Mouse (Mus musculus): ENCODE measurements around the gene Tmem229b.
"Not testable (repeated sequence)": the region's sequence is repeated elsewhere in the genome, so short reads cannot be mapped to it uniquely, and the experiment has no call there.

The Tmem229b gene

GRCm38 (mm10) chr12:79007126-79007753, at the start of gene Tmem229b:
Gene Tmem229b, minus strand, starts transcription at chr12:79007627.
- DNase-seq (ENCODE audit: low spot score), result no peak

- no peak for DNase-seq (ENCODE audit: low spot score)
Observed at GRCm38 (mm10) chr12:79055276-79055675, 47.8 kb upstream of the Tmem229b start.

- no peak for DNase-seq (ENCODE audit: low spot score)
Observed at GRCm38 (mm10) chr12:79052073-79052472, 44.6 kb upstream of the Tmem229b start.

DNA sequence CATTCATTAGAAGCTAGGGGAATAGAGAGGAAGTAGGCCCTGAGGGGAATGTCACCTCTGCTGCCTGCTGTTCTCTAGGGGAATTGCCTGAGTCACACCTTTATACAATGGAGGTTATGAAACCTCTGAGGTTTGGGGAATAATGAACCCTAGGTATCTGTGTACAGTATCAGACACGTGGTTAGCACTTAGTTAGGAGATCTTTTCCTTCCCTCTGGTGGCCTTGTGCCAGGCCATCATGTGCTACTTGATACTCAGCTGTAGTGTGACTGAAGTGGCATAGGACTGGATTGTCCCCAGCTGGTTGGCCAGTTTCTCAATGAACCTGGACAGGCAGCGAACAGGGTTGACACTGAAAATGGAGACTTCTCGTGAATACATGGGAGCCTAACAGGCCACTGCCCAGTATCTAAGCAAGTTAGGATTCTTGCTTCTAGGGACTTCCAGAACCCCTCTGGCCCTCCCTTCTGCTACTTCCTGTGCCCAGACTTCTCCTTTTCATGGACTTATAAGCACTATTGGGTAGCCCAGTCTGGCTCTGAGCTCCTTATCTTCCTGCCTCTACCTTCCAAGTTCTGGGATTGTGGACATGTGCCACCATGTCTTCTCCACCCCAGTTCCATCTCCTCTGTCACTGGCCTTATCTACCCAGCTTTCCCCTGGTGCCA, 43.3 kb upstream of the Tmem229b start:
- DNase-seq (ENCODE audit: low spot score), result no peak

GRCm38 (mm10) chr12:79049807-79050206, 42.4 kb upstream of the Tmem229b start:
- DNase-seq (ENCODE audit: low spot score), result no peak

GRCm38 (mm10) chr12:79048898-79049297, 41.5 kb upstream of the Tmem229b start:
- no peak for DNase-seq (ENCODE audit: low spot score)

DNA sequence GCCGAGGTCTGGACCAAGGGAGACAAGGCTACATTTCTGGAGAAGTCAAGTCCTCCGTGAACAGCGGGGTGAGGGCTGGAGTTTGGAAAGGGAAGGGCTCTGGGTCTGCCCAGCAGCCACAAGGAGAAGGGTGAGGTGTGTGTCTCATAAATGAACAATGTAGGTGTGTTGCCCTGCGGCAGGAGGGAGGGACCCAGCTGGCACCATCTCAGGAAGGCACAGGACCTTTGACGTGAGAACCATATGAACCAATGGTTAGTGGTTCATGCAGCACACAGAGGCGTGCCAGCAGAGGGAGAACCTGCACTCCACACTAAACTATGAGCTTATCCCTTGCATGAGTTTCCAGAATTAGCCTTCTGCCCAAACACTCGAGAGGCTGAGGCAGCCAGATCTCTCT, 39.8 kb upstream of the Tmem229b start:
- no peak for DNase-seq (ENCODE audit: low spot score)

DNA sequence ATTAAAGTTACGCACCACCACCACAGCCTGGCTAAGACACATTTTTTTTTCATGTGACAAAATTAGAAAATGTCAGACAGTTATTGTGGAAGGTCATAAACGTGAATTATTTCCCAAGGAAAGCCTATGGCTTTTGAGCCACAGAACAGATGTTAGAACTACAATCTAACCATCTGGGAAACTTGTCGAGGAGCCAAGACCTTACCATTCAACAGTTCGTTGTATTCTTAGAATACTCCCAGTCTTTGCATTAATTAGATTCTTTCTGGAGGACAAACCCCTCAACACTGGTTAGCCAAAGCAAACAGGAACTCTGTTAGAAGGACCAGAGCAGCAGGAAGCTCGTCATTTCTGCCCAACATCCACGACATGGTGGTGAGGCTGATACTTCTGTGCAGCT, 38.7 kb upstream of the Tmem229b start:
- no peak for DNase-seq (ENCODE audit: low spot score)

DNA sequence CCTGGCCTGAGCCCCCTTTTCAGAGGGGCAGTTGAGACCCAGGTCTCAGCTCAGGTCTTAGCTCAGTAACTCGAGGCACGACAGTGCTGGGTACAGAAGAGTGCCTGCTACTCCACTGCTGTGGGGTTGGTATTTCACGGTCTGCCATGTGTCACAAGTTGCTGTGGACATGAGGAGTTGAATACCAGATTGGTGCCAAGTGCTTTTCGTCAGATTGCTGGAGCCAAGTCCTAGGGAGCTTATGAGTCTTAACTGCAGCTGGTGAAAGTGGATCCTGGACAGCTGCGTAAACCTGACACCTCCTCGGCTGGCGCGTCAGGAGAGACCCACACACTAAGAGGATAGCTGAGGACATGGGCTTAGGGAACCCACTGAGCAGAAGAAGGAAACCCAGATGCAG, 37.2 kb upstream of the Tmem229b start:
- DNase-seq (ENCODE audit: low spot score), result no peak

DNA sequence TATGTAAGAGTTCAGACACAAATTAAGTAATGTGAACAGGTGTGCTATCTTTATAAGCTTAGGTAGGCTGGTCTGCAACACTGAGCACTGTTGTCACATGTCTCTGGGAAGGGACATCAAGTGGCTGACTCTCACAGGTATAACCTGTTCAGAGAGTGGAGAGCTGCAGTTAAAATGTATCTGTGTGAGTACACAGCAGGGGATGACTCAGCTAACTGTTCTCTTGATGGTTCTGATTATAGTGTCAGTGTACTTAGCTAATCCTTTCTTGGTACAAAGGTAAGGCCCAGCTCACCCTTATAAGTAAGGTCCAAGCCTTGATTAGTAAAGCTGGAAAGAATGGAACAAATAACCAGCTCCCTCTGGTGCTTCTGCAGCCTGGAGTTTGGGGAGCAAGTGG, 34.0 kb upstream of the Tmem229b start:
- DNase-seq (ENCODE audit: low spot score), result no peak

DNA sequence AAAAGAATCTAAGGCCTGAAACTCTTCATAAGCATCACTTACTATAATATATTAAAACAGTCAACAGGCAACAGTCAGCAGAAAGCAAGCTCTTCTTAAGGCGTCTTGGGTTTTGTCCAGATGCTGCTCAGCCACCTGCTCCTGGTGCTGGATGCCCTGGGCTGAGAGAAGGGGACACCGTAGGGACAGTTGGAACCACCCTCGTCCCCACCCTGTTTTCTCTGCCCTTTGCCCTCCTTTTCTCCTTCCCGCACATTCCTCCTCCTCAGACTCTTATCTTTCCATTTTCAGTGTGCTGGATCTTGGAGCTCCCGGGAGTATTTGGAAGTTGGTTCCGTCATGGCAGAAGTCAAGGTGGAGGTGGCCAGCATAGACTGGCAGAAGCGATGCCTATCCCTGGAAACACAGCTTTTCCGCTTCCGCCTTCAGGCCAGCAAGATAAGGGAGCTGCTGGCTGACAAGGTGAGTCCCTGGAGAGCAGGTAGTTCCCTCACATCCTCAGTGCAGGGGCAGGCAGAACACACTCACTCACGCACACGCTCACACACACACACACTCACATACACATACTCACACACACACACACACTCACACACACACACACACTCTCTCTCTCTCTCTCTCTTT, 32.9 kb upstream of the Tmem229b start:
- DNase-seq (ENCODE audit: low spot score), result no peak

- DNase-seq (ENCODE audit: low spot score), result no peak
Observed at GRCm38 (mm10) chr12:79039708-79040107, 32.3 kb upstream of the Tmem229b start.

DNA sequence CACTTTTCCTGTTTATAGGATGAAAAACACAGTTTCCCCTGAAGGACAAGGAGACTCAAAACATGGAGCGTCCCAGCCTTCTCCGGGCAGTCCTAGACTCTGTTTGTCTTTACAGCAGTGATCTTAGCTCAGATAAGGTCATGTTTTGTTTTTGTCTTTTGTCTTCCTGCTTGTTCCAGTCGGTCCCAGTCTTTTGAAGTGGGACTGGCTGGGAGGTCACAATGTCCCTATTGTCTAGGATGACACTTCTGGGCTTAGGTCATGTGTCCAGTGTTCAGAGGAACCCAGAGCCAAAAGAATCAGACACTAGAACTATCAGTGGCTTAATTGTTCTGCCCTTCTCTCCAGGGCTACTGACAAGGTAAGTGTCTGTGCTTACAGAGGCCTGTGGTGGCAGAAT, 27.9 kb upstream of the Tmem229b start:
- DNase-seq (ENCODE audit: low spot score), result no peak

DNA sequence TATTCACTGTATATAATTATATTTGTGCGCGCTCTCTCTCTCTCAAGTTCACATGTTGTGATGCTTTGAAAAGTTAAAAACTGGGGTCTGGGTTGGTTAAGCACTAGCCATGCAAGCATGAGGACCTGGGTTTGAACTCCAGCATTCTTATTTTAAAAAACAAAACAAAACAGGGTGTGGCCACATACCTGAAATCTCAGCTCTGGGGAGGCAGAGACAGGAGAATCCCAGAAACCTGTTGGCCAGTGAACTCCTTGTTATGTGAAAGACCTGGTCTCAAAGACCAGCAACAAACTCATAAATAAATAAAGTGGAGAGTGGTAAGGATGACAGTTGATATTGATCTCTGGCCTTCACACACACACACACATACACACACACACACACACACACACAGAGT, 26.9 kb upstream of the Tmem229b start:
- no peak for DNase-seq (ENCODE audit: low spot score)

GRCm38 (mm10) chr12:79028911-79029861, 21.8 kb upstream of the Tmem229b start, which contains the start of gene Plekhh1:
Gene Plekhh1, plus strand, starts transcription at chr12:79029163.
- no peak for DNase-seq (ENCODE audit: low spot score)

GRCm38 (mm10) chr12:79027526-79027925, 20.1 kb upstream of the Tmem229b start:
- DNase-seq (ENCODE audit: low spot score), result not testable (repeated sequence)

DNA sequence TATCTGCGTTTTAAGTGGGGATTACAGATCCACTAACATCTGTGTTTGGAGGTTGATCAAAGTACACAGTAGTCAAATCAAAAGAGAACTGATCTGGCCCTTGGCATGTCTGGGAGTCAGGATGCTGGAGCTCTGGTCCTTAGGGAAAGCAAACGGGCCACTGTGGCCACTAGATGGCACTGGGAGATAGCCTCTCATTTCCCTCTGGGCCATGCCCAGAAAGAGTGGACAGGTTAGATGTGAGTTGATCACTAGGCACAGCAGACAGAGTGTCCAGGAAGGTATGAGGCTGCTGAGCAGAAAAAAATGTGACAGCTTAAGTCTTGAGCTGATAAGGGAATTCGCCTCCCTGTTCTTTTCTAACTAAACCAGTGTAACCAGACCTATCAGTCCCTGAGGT, 15.5 kb upstream of the Tmem229b start:
- DNase-seq (ENCODE audit: low spot score), result no peak

GRCm38 (mm10) chr12:79021902-79022301, 14.5 kb upstream of the Tmem229b start:
- no peak for DNase-seq (ENCODE audit: low spot score)

DNA sequence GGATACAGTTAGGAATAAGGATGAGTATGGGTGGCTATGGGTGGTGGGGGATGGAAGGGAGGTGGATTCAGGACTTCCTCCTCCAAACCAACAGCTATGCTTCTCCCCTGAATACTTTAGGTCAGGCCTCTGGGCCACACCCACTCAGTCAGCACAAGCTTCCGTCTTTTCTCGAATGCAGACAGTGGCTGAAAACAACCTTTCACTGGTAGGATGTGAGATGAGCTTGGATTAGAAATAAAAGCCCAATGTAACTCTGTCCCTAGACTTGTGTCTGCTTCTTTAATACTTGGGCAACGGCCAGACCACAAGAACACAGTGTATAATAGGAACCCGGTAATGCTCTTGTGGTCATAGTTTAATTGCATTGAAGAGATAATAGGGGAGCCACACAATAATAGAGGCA, 10.6 kb upstream of the Tmem229b start:
- DNase-seq (ENCODE audit: low spot score), result no peak

GRCm38 (mm10) chr12:79016109-79016508, 8.7 kb upstream of the Tmem229b start:
- DNase-seq (ENCODE audit: low spot score), result no peak

GRCm38 (mm10) chr12:79010569-79010968, 3.1 kb upstream of the Tmem229b start:
- DNase-seq (ENCODE audit: low spot score), result no peak

DNA sequence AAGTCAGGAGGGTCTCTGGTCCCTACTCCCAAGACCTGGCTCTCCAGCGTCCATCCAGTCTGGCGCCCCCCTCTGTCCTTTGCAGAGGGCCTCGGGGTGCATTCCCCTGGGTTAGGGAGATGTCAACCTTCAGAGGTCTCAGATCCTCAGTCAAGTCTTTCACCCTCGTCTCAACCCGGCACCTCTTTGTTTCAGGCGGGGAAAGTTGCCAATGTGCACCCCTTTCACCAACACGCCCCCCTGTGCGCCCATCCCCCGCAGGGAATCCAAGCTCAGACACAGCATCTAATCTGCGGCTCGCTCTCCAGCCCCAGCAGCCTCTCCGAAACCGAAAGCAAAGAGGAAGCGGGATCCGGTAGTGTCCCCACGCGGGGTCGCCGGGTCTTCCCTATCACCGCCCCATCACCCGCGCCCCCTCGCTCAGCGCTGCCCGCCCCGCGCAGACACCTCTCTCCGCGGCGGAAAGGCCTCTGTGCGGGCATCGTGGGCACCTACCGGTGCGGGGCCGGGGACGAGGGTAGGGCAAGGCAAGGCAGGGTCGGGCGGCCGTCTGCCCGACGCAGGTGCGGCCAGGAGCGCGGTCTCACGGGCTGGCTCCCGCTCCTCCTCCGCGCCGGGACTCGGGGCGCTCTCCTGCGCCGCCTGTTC, 825 bp downstream of the Tmem229b start:
- no peak for DNase-seq (ENCODE audit: low spot score)

All from ovary, adult 18-20 months (tissue).